Mouse (Mus musculus): ENCODE data around the gene Wfdc16. TPM values are rescaled to one million over a fixed set of nuclear protein-coding genes. Genes with fewer than 3 reads are reported as not detected.

Gene Wfdc16
- polyA plus RNA-seq (2014; fragmentation: Illumina TruSeq; extraction: RNeasy Lipid Tissue Mini Kit (QIAGEN cat#74804); ENCODE audit: low replicate concordance) = 1.9 TPM

GRCm38 (mm10) chr2:164638696-164639095 is at the start of gene Wfdc16:
TSS of gene Wfdc16 (minus strand) at chr2:164638796.

GRCm38 (mm10) chr2:164684807-164685206 is 46.2 kb upstream of the Wfdc16 start, which contains the start of gene Wfdc13:
TSS of gene Wfdc13 (plus strand) at chr2:164685107.

GRCm38 (mm10) chr2:164673987-164674386 is 35.4 kb upstream of the Wfdc16 start, which contains the start of gene Wfdc11:
TSS of gene Wfdc11 (minus strand) at chr2:164674087.

GRCm38 (mm10) chr2:164656483-164656882 is 17.9 kb upstream of the Wfdc16 start, which contains the start of gene Wfdc9:
TSS of gene Wfdc9 (minus strand) at chr2:164656583.

GRCm38 (mm10) chr2:164655858-164656257 is 17.3 kb upstream of the Wfdc16 start, which contains the start of gene Wfdc10:
TSS of gene Wfdc10 (plus strand) at chr2:164656046.

GRCm38 (mm10) chr2:164613471-164613870 is 25.1 kb downstream of the Wfdc16 start, which contains the start of the genes Wfdc6b and Wfdc8:
TSS of gene Wfdc6b (plus strand) at chr2:164613522.
TSS of gene Wfdc8 (minus strand) at chr2:164613626.

GRCm38 (mm10) chr2:164593494-164593893 is 45.1 kb downstream of the Wfdc16 start, which contains the start of gene Eppin:
TSS of gene Eppin (minus strand) at chr2:164593594.

GRCm38 (mm10) chr2:164585025-164585725 is 53.4 kb downstream of the Wfdc16 start, which contains the start of gene Wfdc6a:
TSS of gene Wfdc6a (minus strand) at chr2:164585447.

Other genes starting within 250 kb of the Wfdc16 start
- not detected for gene Slpi, start 249.7 kb downstream of the Wfdc16 start, polyA plus RNA-seq (2014; fragmentation: Illumina TruSeq; extraction: RNeasy Lipid Tissue Mini Kit (QIAGEN cat#74804); ENCODE audit: low replicate concordance)
- 1.6 TPM for gene Rbpjl, start 235.7 kb downstream of the Wfdc16 start, polyA plus RNA-seq (2014; fragmentation: Illumina TruSeq; extraction: RNeasy Lipid Tissue Mini Kit (QIAGEN cat#74804); ENCODE audit: low replicate concordance)
- 0.15 TPM for gene Matn4, start 233.6 kb downstream of the Wfdc16 start, polyA plus RNA-seq (2014; fragmentation: Illumina TruSeq; extraction: RNeasy Lipid Tissue Mini Kit (QIAGEN cat#74804); ENCODE audit: low replicate concordance)
- 73.6 TPM for gene Sdc4, start 194.9 kb downstream of the Wfdc16 start, polyA plus RNA-seq (2014; fragmentation: Illumina TruSeq; extraction: RNeasy Lipid Tissue Mini Kit (QIAGEN cat#74804); ENCODE audit: low replicate concordance)
- 7.5 TPM for gene Sys1, start 181.8 kb downstream of the Wfdc16 start, polyA plus RNA-seq (2014; fragmentation: Illumina TruSeq; extraction: RNeasy Lipid Tissue Mini Kit (QIAGEN cat#74804); ENCODE audit: low replicate concordance)
- gene Gm20458, start 177.8 kb downstream of the Wfdc16 start, polyA plus RNA-seq (2014; fragmentation: Illumina TruSeq; extraction: RNeasy Lipid Tissue Mini Kit (QIAGEN cat#74804); ENCODE audit: low replicate concordance) = not detected
- gene Trp53tg5, start 165.1 kb downstream of the Wfdc16 start, polyA plus RNA-seq (2014; fragmentation: Illumina TruSeq; extraction: RNeasy Lipid Tissue Mini Kit (QIAGEN cat#74804); ENCODE audit: low replicate concordance) = not detected
- 2.4 TPM for gene Dbndd2, start 152.7 kb downstream of the Wfdc16 start, polyA plus RNA-seq (2014; fragmentation: Illumina TruSeq; extraction: RNeasy Lipid Tissue Mini Kit (QIAGEN cat#74804); ENCODE audit: low replicate concordance)
- 4.8 TPM for gene Pigt, start 141.3 kb downstream of the Wfdc16 start, polyA plus RNA-seq (2014; fragmentation: Illumina TruSeq; extraction: RNeasy Lipid Tissue Mini Kit (QIAGEN cat#74804); ENCODE audit: low replicate concordance)
- gene Wfdc2, start 76.4 kb downstream of the Wfdc16 start, polyA plus RNA-seq (2014; fragmentation: Illumina TruSeq; extraction: RNeasy Lipid Tissue Mini Kit (QIAGEN cat#74804); ENCODE audit: low replicate concordance) = not detected
- gene Spint3, start 65.3 kb downstream of the Wfdc16 start, polyA plus RNA-seq (2014; fragmentation: Illumina TruSeq; extraction: RNeasy Lipid Tissue Mini Kit (QIAGEN cat#74804); ENCODE audit: low replicate concordance) = not detected
- not detected for gene Wfdc6a, start 53.3 kb downstream of the Wfdc16 start, polyA plus RNA-seq (2014; fragmentation: Illumina TruSeq; extraction: RNeasy Lipid Tissue Mini Kit (QIAGEN cat#74804); ENCODE audit: low replicate concordance)
- gene Eppin, start 45.2 kb downstream of the Wfdc16 start, polyA plus RNA-seq (2014; fragmentation: Illumina TruSeq; extraction: RNeasy Lipid Tissue Mini Kit (QIAGEN cat#74804); ENCODE audit: low replicate concordance) = not detected
- not detected for gene Wfdc6b, start 25.3 kb downstream of the Wfdc16 start, polyA plus RNA-seq (2014; fragmentation: Illumina TruSeq; extraction: RNeasy Lipid Tissue Mini Kit (QIAGEN cat#74804); ENCODE audit: low replicate concordance)
- gene Wfdc8, start 25.2 kb downstream of the Wfdc16 start, polyA plus RNA-seq (2014; fragmentation: Illumina TruSeq; extraction: RNeasy Lipid Tissue Mini Kit (QIAGEN cat#74804); ENCODE audit: low replicate concordance) = not detected
- gene Wfdc10, start 17.2 kb upstream of the Wfdc16 start, polyA plus RNA-seq (2014; fragmentation: Illumina TruSeq; extraction: RNeasy Lipid Tissue Mini Kit (QIAGEN cat#74804); ENCODE audit: low replicate concordance) = not detected
- gene Wfdc9, start 17.8 kb upstream of the Wfdc16 start, polyA plus RNA-seq (2014; fragmentation: Illumina TruSeq; extraction: RNeasy Lipid Tissue Mini Kit (QIAGEN cat#74804); ENCODE audit: low replicate concordance) = not detected
- gene Wfdc11, start 35.3 kb upstream of the Wfdc16 start, polyA plus RNA-seq (2014; fragmentation: Illumina TruSeq; extraction: RNeasy Lipid Tissue Mini Kit (QIAGEN cat#74804); ENCODE audit: low replicate concordance) = not detected
- gene Wfdc13, start 46.3 kb upstream of the Wfdc16 start, polyA plus RNA-seq (2014; fragmentation: Illumina TruSeq; extraction: RNeasy Lipid Tissue Mini Kit (QIAGEN cat#74804); ENCODE audit: low replicate concordance) = not detected
- not detected for gene Spint4, start 59.7 kb upstream of the Wfdc16 start, polyA plus RNA-seq (2014; fragmentation: Illumina TruSeq; extraction: RNeasy Lipid Tissue Mini Kit (QIAGEN cat#74804); ENCODE audit: low replicate concordance)
- gene Spint5, start 76.5 kb upstream of the Wfdc16 start, polyA plus RNA-seq (2014; fragmentation: Illumina TruSeq; extraction: RNeasy Lipid Tissue Mini Kit (QIAGEN cat#74804); ENCODE audit: low replicate concordance) = not detected
- 0.71 TPM for gene Wfdc3, start 107.1 kb upstream of the Wfdc16 start, polyA plus RNA-seq (2014; fragmentation: Illumina TruSeq; extraction: RNeasy Lipid Tissue Mini Kit (QIAGEN cat#74804); ENCODE audit: low replicate concordance)
- 3.3 TPM for gene Dnttip1, start 107.2 kb upstream of the Wfdc16 start, polyA plus RNA-seq (2014; fragmentation: Illumina TruSeq; extraction: RNeasy Lipid Tissue Mini Kit (QIAGEN cat#74804); ENCODE audit: low replicate concordance)
- 13.1 TPM for gene Ube2c, start 131.1 kb upstream of the Wfdc16 start, polyA plus RNA-seq (2014; fragmentation: Illumina TruSeq; extraction: RNeasy Lipid Tissue Mini Kit (QIAGEN cat#74804); ENCODE audit: low replicate concordance)
- gene Tnnc2, start 141.2 kb upstream of the Wfdc16 start, polyA plus RNA-seq (2014; fragmentation: Illumina TruSeq; extraction: RNeasy Lipid Tissue Mini Kit (QIAGEN cat#74804); ENCODE audit: low replicate concordance) = not detected
- 1.2 TPM for gene Snx21, start 147.0 kb upstream of the Wfdc16 start, polyA plus RNA-seq (2014; fragmentation: Illumina TruSeq; extraction: RNeasy Lipid Tissue Mini Kit (QIAGEN cat#74804); ENCODE audit: low replicate concordance)
- gene Acot8, start 166.1 kb upstream of the Wfdc16 start, polyA plus RNA-seq (2014; fragmentation: Illumina TruSeq; extraction: RNeasy Lipid Tissue Mini Kit (QIAGEN cat#74804); ENCODE audit: low replicate concordance) = 2.0 TPM
- 1.6 TPM for gene Zswim3, start 166.3 kb upstream of the Wfdc16 start, polyA plus RNA-seq (2014; fragmentation: Illumina TruSeq; extraction: RNeasy Lipid Tissue Mini Kit (QIAGEN cat#74804); ENCODE audit: low replicate concordance)
- 1.1 TPM for gene Zswim1, start 183.9 kb upstream of the Wfdc16 start, polyA plus RNA-seq (2014; fragmentation: Illumina TruSeq; extraction: RNeasy Lipid Tissue Mini Kit (QIAGEN cat#74804); ENCODE audit: low replicate concordance)
- not detected for gene Spata25, start 189.7 kb upstream of the Wfdc16 start, polyA plus RNA-seq (2014; fragmentation: Illumina TruSeq; extraction: RNeasy Lipid Tissue Mini Kit (QIAGEN cat#74804); ENCODE audit: low replicate concordance)
- 26.4 TPM for gene Ctsa, start 194.1 kb upstream of the Wfdc16 start, polyA plus RNA-seq (2014; fragmentation: Illumina TruSeq; extraction: RNeasy Lipid Tissue Mini Kit (QIAGEN cat#74804); ENCODE audit: low replicate concordance)
- gene Neurl2, start 194.7 kb upstream of the Wfdc16 start, polyA plus RNA-seq (2014; fragmentation: Illumina TruSeq; extraction: RNeasy Lipid Tissue Mini Kit (QIAGEN cat#74804); ENCODE audit: low replicate concordance) = not detected
- gene Pltp, start 218.9 kb upstream of the Wfdc16 start, polyA plus RNA-seq (2014; fragmentation: Illumina TruSeq; extraction: RNeasy Lipid Tissue Mini Kit (QIAGEN cat#74804); ENCODE audit: low replicate concordance) = 0.30 TPM
- gene Pcif1, start 240.5 kb upstream of the Wfdc16 start, polyA plus RNA-seq (2014; fragmentation: Illumina TruSeq; extraction: RNeasy Lipid Tissue Mini Kit (QIAGEN cat#74804); ENCODE audit: low replicate concordance) = 3.1 TPM